Mouse (Mus musculus) intestine, postnatal 0 days (tissue): ENCODE data around the gene Gm9970. TPM values are rescaled to one million over a fixed set of nuclear protein-coding genes. Genes with fewer than 3 reads are reported as not detected.

Experiments
- ATAC-seq: fragments of 200-750 bp; cut with Nextera tagmentation; 2 replicates; pipeline ENCODE4 v1.8.0; 2017; ENCODE audit warnings: mild to moderate bottlenecking, moderate TSS enrichment, moderate library complexity
- H3K27ac ChIP-seq: fragments of 300-500 bp; sonication (generic); 2 replicates; pipeline ENCODE4 v1.5.1; 2014; ENCODE audit warnings: mild to moderate bottlenecking, low read depth, low read length, moderate library complexity
- H3K27me3 ChIP-seq: fragments of 300-500 bp; sonication (generic); replicated peaks from 2 replicates; pipeline ENCODE4 v1.6.1; 2014; ENCODE audit warnings: low read length, mixed read lengths; ENCODE audit not compliant: control insufficient read depth, insufficient read depth
- H3K36me3 ChIP-seq: fragments of 300-500 bp; sonication (generic); 2 replicates; pipeline ENCODE4 v1.6.1; 2014; ENCODE audit warnings: mild to moderate bottlenecking, moderate library complexity; ENCODE audit not compliant: control insufficient read depth, insufficient read depth
- H3K4me1 ChIP-seq: fragments of 300-500 bp; sonication (generic); replicated peaks from 2 replicates; pipeline ENCODE4 v1.6.1; 2014; ENCODE audit warnings: antibody characterized with exemption, low read length, mixed read lengths; ENCODE audit not compliant: control insufficient read depth, insufficient read depth
- H3K4me2 ChIP-seq: fragments of 300-500 bp; sonication (generic); replicated peaks from 2 replicates; pipeline ENCODE4 v1.6.1; 2014; ENCODE audit warnings: low read depth, mild to moderate bottlenecking, moderate library complexity
- H3K4me3 ChIP-seq: fragments of 300-500 bp; sonication (generic); 2 replicates; pipeline ENCODE4 v1.5.1; 2014; ENCODE audit warnings: low read depth, low read length
- H3K9ac ChIP-seq: fragments of 300-500 bp; sonication (generic); 2 replicates; pipeline ENCODE4 v1.6.1; 2014; ENCODE audit warnings: mild to moderate bottlenecking, low read depth, low read length
- H3K9me3 ChIP-seq: fragments of 300-500 bp; sonication (generic); 2 replicates; pipeline ENCODE4 v1.6.1; 2016; ENCODE audit warnings: mixed run types; ENCODE audit not compliant: control insufficient read depth
- CTCF ChIP-seq: sonication (generic); IDR thresholded peaks from 2 replicates; pipeline ENCODE4 v1.5.1; 2016; ENCODE audit warnings: low read depth, mild to moderate bottlenecking, control low read depth, antibody characterized with exemption, moderate library complexity
- WGBS: fragments of 180-500 bp; shearing (Covaris S2); extraction: QIAGEN DNeasy Blood & Tissue Kit; methylation state at CpG from one replicate; pipeline ENCODE4 v1.1.7; 2014; 5-methylcytosine and 5-hydroxymethylcytosine counted together
- polyA plus RNA-seq: library from polyadenylated mRNA; unstranded; fragments of >200 nt; fragmentation: Nextera tagmentation; extraction: Ambion mirVana; gene quantifications from 2 replicates; pipeline ENCODE4 v1.2.1, GENCODE M21; 2015

Gm9970 gene
- polyA plus RNA-seq, 1 experiment from 2014 or later: 0.70 TPM

DNA sequence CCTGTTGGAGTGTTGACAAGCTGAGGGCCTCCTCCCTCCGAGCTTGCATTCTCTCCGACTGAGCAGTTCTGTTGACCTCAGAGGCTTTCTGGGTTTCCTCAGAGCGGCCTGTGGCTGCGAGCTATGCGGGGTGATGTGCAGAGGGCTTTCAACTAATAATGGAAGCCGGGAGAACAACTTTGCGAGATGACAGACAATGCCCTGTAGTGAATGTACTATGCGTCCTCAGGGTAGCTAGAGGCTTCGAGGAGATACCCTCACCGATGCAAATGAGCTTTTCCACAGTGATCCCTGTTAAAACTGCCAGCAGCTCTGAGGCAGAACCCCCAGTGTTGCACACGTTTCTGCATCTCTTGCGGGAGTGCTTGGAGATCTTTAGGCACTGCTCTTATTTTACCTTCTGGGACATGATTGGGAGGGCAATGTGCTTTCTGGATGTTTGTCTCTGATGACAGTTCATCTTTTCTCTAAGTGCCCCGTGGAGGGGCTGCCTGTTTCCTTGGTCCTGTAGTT is 546 bp upstream of the Gm9970 start:
- Histone ChIP-seq H3K27ac (peak overlapping the region; percentile 100), H3K4me3 (peak overlapping the region; percentile 98)
- TF ChIP-seq CTCF: no peak

DNA sequence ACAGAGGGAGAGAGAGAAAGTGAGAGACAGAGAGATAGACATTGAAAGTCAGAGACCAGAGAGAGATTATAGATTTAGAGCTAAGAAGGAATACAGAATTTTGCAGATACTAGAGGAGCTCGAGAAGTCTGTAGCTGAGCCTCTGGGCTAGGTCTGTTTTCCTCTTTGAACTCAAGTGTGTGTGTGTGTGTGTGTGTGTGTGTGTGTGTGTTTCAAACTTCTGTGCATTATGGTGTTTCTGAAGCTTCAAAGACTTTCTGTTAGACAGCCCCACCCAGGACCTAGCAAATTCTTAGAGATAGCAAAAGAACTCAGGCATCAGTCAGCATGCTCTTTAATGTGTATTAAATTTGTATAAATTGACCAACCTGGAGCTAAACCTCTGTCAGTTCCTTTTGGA is 14.4 kb downstream of the Gm9970 start:
- no peaks in the 10 kb centered on the region for H3K4me1 ChIP-seq
- H3K9ac ChIP-seq: no peak overlapping the region
- no peak overlapping the region for H3K4me3 ChIP-seq
- H3K27me3 ChIP-seq: no peaks in the 10 kb centered on the region
- ATAC-seq: no peak
- no peak overlapping the region for H3K4me2 ChIP-seq
- 53% methylated on average over 1 of the region's 1 CpGs for whole genome bisulfite sequencing
- no peaks in the 10 kb centered on the region for H3K36me3 ChIP-seq
- H3K27ac ChIP-seq: no peak overlapping the region
- no peak for TF ChIP-seq CTCF
- no peaks in the 10 kb centered on the region for H3K9me3 ChIP-seq

More for the DNA sequence above, 546 bp upstream of the Gm9970 start:
- Histone ChIP-seq H3K4me1 (0 out of 2 replicates have a peak, but pooled peaks cover 7% of the 10 kb centered on the region), H3K27me3 (no peaks in the 10 kb centered on the region), H3K4me2 (peak overlapping the region; percentile 73), H3K36me3 (peaks cover 29% of the 10 kb centered on the region), H3K9ac (peak overlapping the region; percentile 98), H3K9me3 (no peaks in the 10 kb centered on the region)
- WGBS: under 1% methylated on average over 13 of the region's 13 CpGs
- no peak for ATAC-seq

DNA sequence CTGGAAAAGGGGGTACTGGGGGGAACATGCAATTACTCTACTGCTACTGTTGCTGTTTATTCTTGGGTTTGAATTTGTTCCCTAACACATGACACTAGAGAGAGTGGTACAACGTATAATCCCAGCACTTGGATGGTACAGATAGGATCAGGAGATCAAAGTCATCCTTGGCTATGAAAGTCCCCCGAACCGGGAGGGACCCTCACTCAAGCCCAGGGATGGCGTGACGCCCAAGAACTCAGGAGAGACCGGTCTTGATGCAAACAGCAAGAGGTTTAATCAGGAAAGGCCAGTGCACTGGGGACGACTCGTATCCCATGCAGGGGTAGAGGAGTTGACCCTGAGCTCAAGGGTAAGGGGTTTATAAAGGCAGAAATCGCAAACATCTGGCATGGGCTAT is 18.3 kb downstream of the Gm9970 start:
- Histone ChIP-seq H3K36me3 (no peaks in the 10 kb centered on the region), H3K9me3 (no peaks in the 10 kb centered on the region), H3K9ac (no peak overlapping the region), H3K27ac (no peak overlapping the region), H3K4me3 (no peak overlapping the region), H3K27me3 (no peaks in the 10 kb centered on the region), H3K4me1 (no peaks in the 10 kb centered on the region), H3K4me2 (no peak overlapping the region)
- no peak for TF ChIP-seq CTCF
- ATAC-seq: no peak
- 95% methylated on average over 9 of the region's 9 CpGs for WGBS

DNA sequence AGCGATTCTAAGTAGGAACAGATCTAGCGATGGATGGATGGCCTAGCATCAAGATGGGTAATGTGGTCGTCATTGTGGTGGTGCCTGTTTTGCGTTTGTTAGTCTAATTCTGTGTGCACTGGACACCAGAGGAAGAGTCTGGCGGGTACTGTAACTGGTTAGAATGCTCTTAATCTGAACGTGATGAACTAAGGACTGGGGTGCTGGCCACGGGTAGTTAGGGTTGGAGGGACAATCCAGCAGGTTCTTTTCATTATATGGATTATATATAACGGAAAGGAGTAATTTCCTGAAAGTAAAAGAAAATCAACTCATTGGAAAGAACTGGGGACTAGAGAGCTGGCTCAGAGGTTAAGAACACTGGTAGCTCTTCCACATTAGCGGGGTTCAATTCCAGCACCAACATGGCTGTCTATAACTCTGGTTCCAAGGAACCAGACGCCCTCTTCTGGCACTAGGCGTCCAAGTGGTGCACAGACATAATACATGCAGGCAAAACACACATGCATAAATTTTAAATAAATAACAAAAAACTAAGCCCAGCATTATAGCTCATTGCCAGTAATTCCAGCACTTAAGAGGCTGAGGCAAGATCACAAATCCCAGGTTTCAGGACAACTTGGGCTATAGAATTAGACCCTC is 19.6 kb downstream of the Gm9970 start:
- TF ChIP-seq CTCF: peak; percentile 70
- H3K27me3 ChIP-seq: no peaks in the 10 kb centered on the region
- 15% methylated on average over 11 of the region's 11 CpGs for WGBS
- ATAC-seq: no peak
- no peaks in the 10 kb centered on the region for H3K9me3 ChIP-seq
- peak overlapping the region; percentile 75 for H3K27ac ChIP-seq
- peak overlapping the region; percentile 84 for H3K4me3 ChIP-seq
- peak overlapping the region; percentile 87 for H3K4me2 ChIP-seq
- H3K9ac ChIP-seq: peak overlapping the region; percentile 54
- no peaks in the 10 kb centered on the region for H3K4me1 ChIP-seq
- no peaks in the 10 kb centered on the region for H3K36me3 ChIP-seq

- peak within 1 kb of the TSS; percentile 92 for H3K27ac ChIP-seq
- TF ChIP-seq CTCF: peak; percentile 29; the same call in 1 of the 2 replicates
- no peaks in the 10 kb centered on the region for H3K9me3 ChIP-seq
- H3K4me3 ChIP-seq: peak within 1 kb of the TSS; percentile 84
- peak within 1 kb of the TSS; percentile 87 for H3K4me2 ChIP-seq
- peak; percentile 95 for ATAC-seq
- no peaks in the 10 kb centered on the region for H3K4me1 ChIP-seq
- WGBS: under 1% methylated on average over 66 of the region's 70 CpGs
- H3K27me3 ChIP-seq: no peaks in the 10 kb centered on the region
- H3K36me3 ChIP-seq: no peaks in the 10 kb centered on the region
- peak within 1 kb of the TSS; percentile 74 for H3K9ac ChIP-seq
These were observed 20.4 kb downstream of the Gm9970 start, which contains the start of gene Ppm1g for GRCm38 (mm10) chr5:31220448-31221303. Ppm1g (minus strand) TSS chr5:31220687.

DNA sequence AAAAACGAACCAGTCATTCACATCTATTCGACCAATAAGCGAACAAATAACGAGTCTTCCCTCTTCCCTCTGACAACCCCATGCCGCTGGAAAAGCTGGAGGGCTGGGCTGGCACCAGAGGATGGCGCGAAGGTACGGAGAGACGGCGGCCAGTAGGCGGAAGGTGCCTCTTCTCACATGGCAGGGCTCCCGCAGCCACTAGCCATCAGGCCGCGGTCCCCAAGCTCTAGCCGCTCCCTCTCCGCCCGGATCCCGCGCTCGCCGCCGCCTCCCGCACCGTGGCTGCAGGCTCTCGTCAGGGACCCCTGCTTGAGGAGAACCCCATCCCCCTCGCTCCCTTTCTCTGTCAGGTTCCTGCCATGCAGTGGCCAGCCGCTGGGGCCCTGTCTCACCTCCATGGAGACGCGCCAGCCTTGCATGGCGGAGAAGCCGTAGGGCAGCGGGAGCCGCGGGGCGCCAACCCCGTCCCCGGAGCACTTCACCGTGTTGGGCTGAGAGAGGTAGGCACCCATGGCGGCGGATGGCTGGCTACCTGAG is 21.1 kb downstream of the Gm9970 start:
- H3K9ac ChIP-seq: peak overlapping the region; percentile 74
- H3K27ac ChIP-seq: peak overlapping the region; percentile 92
- peak overlapping the region; percentile 84 for H3K4me3 ChIP-seq
- WGBS: under 1% methylated on average over 40 of the region's 40 CpGs
- H3K27me3 ChIP-seq: no peaks in the 10 kb centered on the region
- H3K9me3 ChIP-seq: no peaks in the 10 kb centered on the region
- TF ChIP-seq CTCF: peak; percentile 8
- peak; percentile 62 for ATAC-seq
- H3K4me2 ChIP-seq: peak overlapping the region; percentile 87
- no peaks in the 10 kb centered on the region for H3K36me3 ChIP-seq
- H3K4me1 ChIP-seq: no peaks in the 10 kb centered on the region
